Mouse (Mus musculus) left cerebral cortex, adult 8-10 months (tissue): Measurements from ENCODE around the gene Eif1ad. TPM values are rescaled to one million over a fixed set of nuclear protein-coding genes. Genes with fewer than 3 reads are reported as not detected.

Experiments used
- DNase-seq, 2 experiments: peaks; one replicate each; pipeline ENCODE4 v3.0.0; 2022; ENCODE audit warnings: low spot score in 2 of 2
- total RNA-seq, 4 experiments: library from RNA; stranded (reverse); gene quantifications; 2 replicates each; pipeline ENCODE4 v1.2.4; 2022

Eif1ad gene
- total RNA-seq, 4 experiments from 2014 or later = 22.1 to 29.0 (median 23.8) TPM

- DNase-seq = no peak
Observed at GRCm38 (mm10) chr19:5418750-5419466, 52.4 kb downstream of the Eif1ad start.

GRCm38 (mm10) chr19:5419630-5420029 is 53.1 kb downstream of the Eif1ad start:
- no peak for DNase-seq

GRCm38 (mm10) chr19:5420579-5420978 is 54.0 kb downstream of the Eif1ad start:
- DNase-seq = no peak

Other genes starting within 250 kb of the Eif1ad start
- gene Klc2, start 248.2 kb upstream of the Eif1ad start, total RNA-seq = 100 to 1,000 TPM; 237 to 265 (median 247) TPM
- 10 to 100 TPM; 63.3 to 64.7 (median 64.5) TPM for gene Pacs1, start 93.6 kb upstream of the Eif1ad start, total RNA-seq
- gene Sf3b2, start 71.3 kb upstream of the Eif1ad start, total RNA-seq = 100 to 1,000 TPM; 201 to 220 (median 207) TPM
- 10 to 100 TPM; 55.7 to 57.0 (median 56.3) TPM for gene Gal3st3, start 68.4 kb upstream of the Eif1ad start, total RNA-seq
- not detected for gene Catsper1, start 31.0 kb upstream of the Eif1ad start, total RNA-seq
- gene Cst6, start 17.2 kb upstream of the Eif1ad start, total RNA-seq = 10 to 100 TPM; 21.5 to 39.4 (median 34.1) TPM
- 10 to 100 TPM; 66.5 to 85.5 (median 77.9) TPM for gene Banf1, start 427 bp downstream of the Eif1ad start, total RNA-seq
- 100 to 1,000 TPM in 2 of 4 experiments, 10 to 100 TPM in 2; 85.6 to 109 (median 94.2) TPM for gene Sart1, start 22.0 kb downstream of the Eif1ad start, total RNA-seq
- gene Tsga10ip, start 35.8 kb downstream of the Eif1ad start, total RNA-seq = not detected
- gene Drap1, start 58.2 kb downstream of the Eif1ad start, total RNA-seq = 100 to 1,000 TPM; 253 to 272 (median 266) TPM
- 10 to 100 TPM; 70.4 to 79.1 (median 75.0) TPM for gene AI837181, start 58.4 kb downstream of the Eif1ad start, total RNA-seq
- not detected for gene Fosl1, start 80.8 kb downstream of the Eif1ad start, total RNA-seq
- gene Ccdc85b, start 91.2 kb downstream of the Eif1ad start, total RNA-seq = 10 to 100 TPM; 26.2 to 30.7 (median 29.4) TPM
- 100 to 1,000 TPM in 1 of 4 experiments, 10 to 100 TPM in 3; 89.0 to 124 (median 93.6) TPM for gene Fibp, start 93.9 kb downstream of the Eif1ad start, total RNA-seq
- gene Ctsw, start 101.8 kb downstream of the Eif1ad start, total RNA-seq = 1 to 10 TPM in 1 of 4 experiments, under 1 TPM in 3; 0.30 to 1.0 (median 0.46) TPM
- gene Efemp2, start 107.2 kb downstream of the Eif1ad start, total RNA-seq = 10 to 100 TPM; 16.0 to 21.9 (median 18.7) TPM
- gene Mus81, start 121.7 kb downstream of the Eif1ad start, total RNA-seq = 10 to 100 TPM; 29.7 to 36.3 (median 35.4) TPM
- 1,000 to 10,000 TPM; 1,338 to 1,440 (median 1,412) TPM for gene Cfl1, start 123.7 kb downstream of the Eif1ad start, total RNA-seq
- 1 to 10 TPM; 6.6 to 8.6 (median 7.1) TPM for gene 1700020D05Rik, start 137.0 kb downstream of the Eif1ad start, total RNA-seq
- 10 to 100 TPM; 82.4 to 93.9 (median 89.3) TPM for gene Snx32, start 143.8 kb downstream of the Eif1ad start, total RNA-seq
- not detected for gene Ovol1, start 193.9 kb downstream of the Eif1ad start, total RNA-seq
- gene Ap5b1, start 201.3 kb downstream of the Eif1ad start, total RNA-seq = 1 to 10 TPM; 6.9 to 9.1 (median 7.8) TPM
- gene Rnaseh2c, start 235.1 kb downstream of the Eif1ad start, total RNA-seq = 10 to 100 TPM; 68.0 to 88.2 (median 72.1) TPM
- gene Kat5, start 243.5 kb downstream of the Eif1ad start, total RNA-seq = 100 to 1,000 TPM in 1 of 4 experiments, 10 to 100 TPM in 3; 87.3 to 115 (median 97.0) TPM